Mouse (Mus musculus) mature B cell (primary cell): ENCODE data around the gene Clec16a.

Experiments
- in situ Hi-C: fragments of 300-500 bp; cut with MboI; formaldehyde crosslinking; loops from 2 replicates; pipeline ENCODE4 v1.14.3; 2019

Gene Clec16a

GRCm38 (mm10) chr16:10719971-10720370, 174.8 kb downstream of the Clec16a start:
- in situ Hi-C loops: no loop called here

DNA sequence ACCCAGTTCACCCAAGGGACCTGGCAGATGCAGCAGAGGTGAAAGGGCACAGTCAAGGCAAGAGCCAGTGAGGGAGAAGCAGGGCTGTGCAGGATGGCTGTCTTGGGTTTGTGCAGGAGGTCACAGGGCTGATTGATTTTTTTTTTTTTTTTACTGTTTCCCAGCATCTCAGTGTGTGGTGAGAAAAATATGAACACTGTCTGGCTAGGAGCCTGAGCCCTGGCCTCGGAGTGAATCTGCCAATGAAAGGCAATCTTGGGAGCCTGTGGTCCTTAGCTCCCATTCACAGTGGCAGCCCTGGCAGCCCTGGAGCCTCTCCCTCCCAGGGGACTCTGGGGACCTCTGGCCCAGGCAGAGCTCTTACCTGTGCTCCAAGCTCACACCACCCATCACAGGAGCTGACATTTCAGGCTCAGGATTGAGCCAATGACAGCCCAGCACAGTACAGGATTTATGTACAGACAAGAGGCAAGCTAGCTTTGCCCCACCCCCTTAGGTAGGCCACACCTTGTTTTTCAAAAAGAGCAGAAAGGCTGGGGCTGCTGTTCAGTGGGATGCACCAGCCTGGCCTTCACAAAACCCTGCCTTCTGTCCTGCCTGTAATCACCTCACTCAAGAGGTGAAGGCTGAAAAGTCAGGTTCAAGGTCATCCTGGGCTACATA, 177.9 kb downstream of the Clec16a start:
- in situ Hi-C loops: no loop called here

DNA sequence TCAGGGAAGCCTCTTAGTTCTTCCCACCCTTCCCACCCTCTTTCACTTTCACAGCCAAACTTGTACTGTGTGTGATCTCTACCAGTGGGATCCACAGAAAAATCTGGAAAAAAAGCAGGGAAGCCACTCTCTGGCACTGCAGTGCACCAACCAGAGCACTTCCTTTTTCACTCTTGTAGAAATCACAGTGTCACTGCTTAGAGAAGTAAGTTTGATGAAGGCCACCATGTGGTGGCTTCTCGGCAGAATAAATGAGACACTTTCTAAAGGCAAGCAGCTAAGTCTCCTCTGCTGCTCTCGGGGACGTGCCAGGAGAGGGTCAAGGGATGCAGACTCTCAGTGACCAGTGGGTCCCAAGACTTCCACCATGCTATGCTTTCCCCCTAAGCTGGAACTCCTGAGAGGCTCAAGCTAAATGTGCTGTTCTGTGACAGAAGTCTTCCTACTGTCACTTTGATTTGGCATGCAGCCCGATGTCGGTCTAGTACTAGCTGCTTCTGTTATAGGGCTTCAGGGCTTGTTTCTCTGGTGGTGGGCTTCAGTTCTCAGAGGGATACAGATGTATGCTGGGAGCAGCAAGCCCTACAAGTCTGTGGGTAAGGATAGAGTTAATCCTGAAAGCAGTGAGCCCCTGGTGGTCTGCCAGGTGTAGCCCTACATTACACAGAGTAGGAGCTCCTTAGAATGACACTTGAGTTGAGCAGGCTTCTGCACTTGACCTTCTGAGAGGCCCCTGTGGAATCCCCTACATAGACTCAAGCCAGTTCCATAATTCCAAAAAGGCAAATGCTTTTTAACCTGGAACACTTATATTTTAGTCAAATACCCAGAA, 178.9 kb downstream of the Clec16a start:
- in situ Hi-C loops: no loop called here

DNA sequence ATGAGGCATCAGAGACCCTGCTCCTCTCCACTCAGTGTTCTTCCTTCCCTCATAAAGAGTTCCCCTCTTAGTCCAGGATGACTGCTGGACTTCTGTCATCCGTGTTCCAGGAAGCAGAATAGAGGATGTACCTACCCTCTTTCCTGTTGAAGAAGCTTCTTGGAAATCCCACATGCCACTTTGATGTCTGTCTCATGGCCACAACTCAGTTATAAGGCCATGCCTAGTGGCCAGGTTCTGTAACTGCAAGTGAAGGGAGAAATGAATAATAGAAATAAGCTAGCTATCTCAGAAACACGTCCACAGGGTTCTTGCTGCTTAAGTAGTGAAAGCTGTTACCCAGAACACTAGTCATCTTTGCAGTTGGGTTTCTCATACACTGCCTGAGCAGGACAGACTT, 180.0 kb downstream of the Clec16a start:
- in situ Hi-C loops: no loop called here

DNA sequence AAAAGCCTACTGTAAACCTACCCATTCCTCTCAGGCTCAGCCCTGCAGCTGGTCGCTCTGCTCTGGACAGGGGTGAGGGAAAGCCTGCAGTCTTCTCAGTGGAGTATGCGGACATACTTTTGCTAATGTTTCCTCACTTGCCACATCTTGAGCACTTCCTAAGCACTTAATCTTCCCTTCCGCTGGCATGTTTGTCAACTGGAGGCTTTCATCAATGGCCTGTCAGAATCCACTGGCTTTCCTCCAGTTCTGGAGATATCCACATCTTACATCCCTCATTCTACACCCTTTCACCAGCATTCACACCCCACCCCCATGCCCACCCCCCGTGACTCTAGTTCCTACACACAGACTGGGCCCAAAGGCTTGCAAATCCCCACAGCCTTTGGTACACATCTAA, 182.5 kb downstream of the Clec16a start:
- in situ Hi-C loops: no loop called here

DNA sequence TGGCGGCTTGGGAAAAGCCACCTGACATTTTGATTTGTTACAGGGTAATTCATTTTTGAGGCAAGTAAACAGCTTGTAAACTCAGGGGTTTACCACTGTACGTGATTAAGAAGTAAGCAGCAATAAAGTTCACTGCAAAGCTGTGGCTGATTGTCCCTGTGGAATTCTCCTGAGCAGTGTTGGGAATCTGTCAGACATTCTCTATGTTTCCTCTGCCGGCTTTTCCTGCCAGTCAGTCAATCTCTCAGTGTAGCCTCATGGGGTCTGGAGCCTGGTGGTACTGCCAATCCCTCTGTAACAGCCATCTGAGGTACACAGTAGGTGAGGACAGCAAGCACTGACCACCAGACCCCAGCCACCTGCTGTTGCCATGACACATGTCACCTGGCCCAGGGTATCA, 183.7 kb downstream of the Clec16a start:
- in situ Hi-C loops: no loop called here

DNA sequence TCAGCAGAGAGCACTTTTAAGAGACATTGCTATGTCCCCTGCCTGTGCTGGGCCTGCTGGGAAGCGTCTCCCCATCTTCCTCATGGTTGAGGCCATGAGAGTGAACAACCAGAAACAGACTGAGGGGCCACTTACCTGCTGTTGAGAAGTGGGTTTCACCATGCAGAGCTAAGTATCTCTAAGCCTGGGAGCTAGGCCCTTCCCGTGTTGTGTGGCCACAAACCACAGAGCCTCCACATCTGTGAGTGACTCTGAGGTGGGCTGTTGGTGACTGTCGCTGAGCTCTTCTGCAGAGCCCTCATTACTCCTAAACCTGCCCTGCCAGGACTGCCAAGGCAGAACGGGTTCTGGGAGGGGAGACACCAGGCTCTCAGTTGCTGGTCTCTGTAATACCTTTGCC, 185.8 kb downstream of the Clec16a start:
- in situ Hi-C loops: no loop called here

DNA sequence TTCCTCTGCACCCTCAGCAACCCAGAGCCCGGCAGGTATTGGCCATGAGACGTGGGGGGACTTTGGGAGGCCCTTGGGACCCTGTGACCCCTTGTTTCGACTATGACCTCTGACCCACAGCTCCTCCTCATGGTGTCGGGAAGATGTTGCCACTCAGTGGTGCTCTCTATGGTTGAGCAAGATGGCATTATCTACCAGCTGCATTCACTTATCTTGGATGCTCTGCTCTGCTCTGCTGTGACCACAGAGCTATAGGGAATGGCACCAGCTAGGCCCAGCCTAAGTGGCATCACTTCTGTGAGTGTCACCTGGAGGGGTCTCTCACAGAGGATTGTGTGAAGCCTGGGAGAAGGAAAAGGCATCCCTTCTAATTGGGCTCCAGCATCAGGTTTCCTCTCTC, 186.6 kb downstream of the Clec16a start:
- in situ Hi-C loops: no loop called here

GRCm38 (mm10) chr16:10732421-10732820, 187.3 kb downstream of the Clec16a start:
- in situ Hi-C loops: no loop called here

GRCm38 (mm10) chr16:10735781-10736180, 190.6 kb downstream of the Clec16a start:
- in situ Hi-C loops: no loop called here

DNA sequence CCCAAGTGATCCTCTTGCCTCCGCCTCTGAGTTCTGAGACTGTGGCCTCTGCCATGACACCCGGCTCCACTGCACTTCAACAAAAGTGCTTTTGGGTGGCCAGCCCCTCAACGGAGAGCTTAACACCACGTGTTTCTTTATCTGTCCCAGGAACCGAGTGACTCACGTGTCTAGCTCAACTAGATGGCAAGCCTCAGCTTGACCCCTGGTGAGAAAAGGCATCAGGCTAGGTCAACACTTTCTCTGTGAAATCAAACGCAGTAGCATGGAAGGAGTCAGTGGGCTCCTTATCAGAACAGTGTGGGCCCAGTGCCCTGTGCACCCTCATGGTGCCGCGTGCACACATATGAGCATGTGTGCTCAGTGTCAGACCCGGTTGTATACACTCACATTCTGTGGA, 191.2 kb downstream of the Clec16a start:
- in situ Hi-C loops: no loop called here

DNA sequence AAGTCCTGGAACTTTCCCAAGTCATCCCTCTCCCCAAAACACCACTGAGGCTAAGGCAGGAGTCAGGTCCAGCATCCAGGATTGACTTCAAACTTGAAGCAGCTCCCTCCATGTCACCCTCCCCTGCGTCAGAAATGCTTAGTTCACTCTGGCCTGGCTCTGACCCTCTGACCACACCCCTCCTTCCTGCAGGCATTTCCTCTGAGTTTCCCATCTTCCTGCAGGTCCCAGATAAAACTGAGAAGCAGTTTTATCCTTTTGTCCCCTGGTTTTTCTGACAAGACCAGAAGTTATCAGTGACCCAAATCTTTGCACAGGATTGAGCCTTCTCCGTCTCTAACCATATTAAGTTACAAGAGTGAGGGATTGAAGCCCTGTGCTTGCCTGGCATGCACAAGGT, 192.4 kb downstream of the Clec16a start:
- in situ Hi-C loops: no loop called here

GRCm38 (mm10) chr16:10738866-10739265, 193.7 kb downstream of the Clec16a start:
- in situ Hi-C loops: no loop called here

GRCm38 (mm10) chr16:10739854-10740398, 194.8 kb downstream of the Clec16a start:
- in situ Hi-C loops: no loop called here

DNA sequence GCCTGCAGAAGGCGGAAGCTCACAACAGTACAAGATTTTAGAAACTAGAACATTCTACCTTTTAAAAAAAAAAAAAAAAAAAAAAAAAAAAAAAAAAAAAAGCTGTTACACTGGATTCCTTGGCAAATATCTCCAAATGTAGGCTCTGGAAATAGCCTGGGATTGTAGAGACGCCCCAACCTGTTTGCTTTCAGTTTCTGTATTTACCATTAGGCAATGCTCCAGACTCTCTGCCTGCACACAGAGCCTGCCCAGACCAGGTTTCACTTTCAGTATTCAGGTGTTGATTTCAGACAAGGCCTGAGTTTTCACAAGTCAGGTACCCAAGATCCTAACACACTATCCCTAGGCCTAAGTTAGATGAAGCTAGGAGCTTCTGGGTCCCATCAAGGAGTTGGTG, 195.9 kb downstream of the Clec16a start:
- in situ Hi-C loops: no loop called here

- in situ Hi-C loops: no loop called here
Measured at GRCm38 (mm10) chr16:10749226-10749625, 204.1 kb downstream of the Clec16a start.

DNA sequence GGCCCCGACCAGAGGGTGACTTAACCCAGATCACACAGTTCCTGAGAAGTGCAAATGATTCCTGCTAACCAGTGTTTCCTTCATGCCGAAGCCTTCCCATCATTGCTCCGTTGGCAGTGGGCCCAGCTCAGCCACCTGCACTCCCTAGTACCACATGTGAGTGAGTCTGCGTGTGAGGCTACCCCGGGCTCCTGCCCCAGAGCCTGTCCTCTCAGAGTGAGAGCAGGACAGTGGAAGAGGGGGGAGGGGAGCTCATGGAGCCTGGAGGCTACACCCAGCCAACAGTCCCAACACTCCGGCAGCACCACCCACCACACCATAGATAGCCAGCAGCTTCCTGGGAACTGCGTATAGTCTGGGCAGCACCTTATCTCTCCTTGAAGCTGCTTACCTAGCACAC, 204.7 kb downstream of the Clec16a start:
- in situ Hi-C loops: no loop called here

DNA sequence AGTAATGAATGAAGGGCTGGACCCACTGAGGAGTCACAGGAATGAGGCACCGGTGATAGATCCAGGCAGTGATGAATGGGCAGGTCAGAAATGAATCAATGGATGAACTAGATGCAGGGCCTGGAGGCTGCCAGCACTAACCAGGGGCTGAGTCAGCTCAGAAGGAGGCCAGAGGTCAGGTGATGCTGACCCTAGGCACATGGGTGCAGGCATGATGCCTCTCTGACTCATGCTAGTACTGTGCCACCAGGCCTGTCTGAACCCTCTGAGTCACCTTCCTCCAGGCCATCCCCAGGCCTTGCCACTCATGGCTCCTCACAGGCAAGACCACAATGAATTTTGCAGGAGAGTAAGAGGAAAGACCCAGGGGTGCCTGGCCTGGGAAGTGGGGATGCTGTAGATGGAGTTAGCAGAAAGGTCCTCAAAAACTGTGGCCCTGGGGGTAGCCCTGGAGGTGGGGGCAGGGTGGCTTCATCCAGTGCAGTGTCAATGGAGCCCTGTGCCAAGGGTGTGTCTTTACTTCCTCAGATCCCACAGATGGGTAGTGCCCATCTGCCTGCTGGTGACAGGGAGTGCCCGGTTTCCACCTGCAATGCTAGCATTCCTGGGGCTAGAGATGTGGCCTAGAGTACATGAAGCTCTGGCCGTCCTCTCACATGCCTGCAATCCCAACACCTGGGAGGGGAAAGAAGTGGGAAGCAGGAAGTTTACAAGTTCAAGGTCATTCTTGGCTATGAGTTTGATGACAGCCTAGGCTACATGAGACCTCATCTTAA, 209.6 kb downstream of the Clec16a start:
- in situ Hi-C loops: no loop called here

DNA sequence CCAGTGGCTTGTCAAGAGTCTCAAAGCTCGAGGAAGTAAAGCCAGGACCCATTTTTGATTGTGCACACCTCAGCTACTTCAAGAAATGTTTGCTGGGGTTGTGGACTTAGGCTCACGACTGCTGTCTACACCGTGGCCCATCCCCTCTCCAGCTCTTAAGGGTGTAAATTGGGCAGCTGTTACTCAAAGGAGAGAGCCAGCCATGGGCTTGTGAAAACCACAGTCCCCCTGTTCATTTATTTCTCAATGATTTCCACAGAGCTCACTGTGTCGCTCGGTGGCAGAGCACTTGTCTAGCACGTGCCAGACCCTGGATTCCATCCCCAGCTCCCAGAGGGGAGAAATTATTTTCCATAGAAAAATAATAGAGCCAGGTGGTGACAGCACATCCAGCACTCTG, 211.0 kb downstream of the Clec16a start:
- in situ Hi-C loops: no loop called here

GRCm38 (mm10) chr16:10761182-10761581, 216.0 kb downstream of the Clec16a start:
- in situ Hi-C loops: no loop called here

GRCm38 (mm10) chr16:10762569-10763180, 217.5 kb downstream of the Clec16a start:
- in situ Hi-C loops: no loop called here
